Mouse (Mus musculus) stomach, embryonic 16.5 days (tissue): ENCODE measurements around the gene Crybg1. TPM values are rescaled to one million over a fixed set of nuclear protein-coding genes. Genes with fewer than 3 reads are reported as not detected.
A peak's percentile ranks its signal among the peaks of the same experiment; 100 is the strongest.

Experiments
- ATAC-seq: fragments of 200-750 bp; cut with Nextera tagmentation; 2 replicates; pipeline ENCODE4 v1.8.0; 2017; ENCODE audit warnings: moderate number of reproducible peaks, moderate TSS enrichment; ENCODE audit not compliant: insufficient read depth, low FRiP score
- H3K27ac ChIP-seq: fragments of 300-500 bp; sonication (generic); 2 replicates; pipeline ENCODE4 v1.5.1; 2014; ENCODE audit warnings: low read length
- H3K27me3 ChIP-seq: fragments of 300-500 bp; sonication (generic); 2 replicates; pipeline ENCODE4 v1.6.1; 2014; ENCODE audit warnings: low read length, control low read depth, mixed read lengths; ENCODE audit not compliant: control insufficient read depth, insufficient read depth
- H3K36me3 ChIP-seq: fragments of 300-500 bp; sonication (generic); 2 replicates; pipeline ENCODE4 v1.6.1; 2014; ENCODE audit warnings: low read length; ENCODE audit not compliant: control insufficient read depth, insufficient read depth
- H3K4me1 ChIP-seq: fragments of 300-500 bp; sonication (generic); 2 replicates; pipeline ENCODE4 v1.6.1; 2014; ENCODE audit warnings: low read length, control low read depth, mixed read lengths; ENCODE audit not compliant: control insufficient read depth, insufficient read depth
- H3K4me2 ChIP-seq: fragments of 300-500 bp; sonication (generic); 2 replicates; pipeline ENCODE4 v1.6.1; 2014; ENCODE audit warnings: low read depth, low read length, mixed read lengths
- H3K4me3 ChIP-seq: fragments of 300-500 bp; sonication (generic); replicated peaks from 2 replicates; pipeline ENCODE4 v1.5.1; 2014; ENCODE audit warnings: mild to moderate bottlenecking, low read length
- H3K9ac ChIP-seq: fragments of 300-500 bp; sonication (generic); 2 replicates; pipeline ENCODE4 v1.6.1; 2014; ENCODE audit warnings: low read length
- H3K9me3 ChIP-seq: fragments of 300-500 bp; sonication (generic); replicated peaks from 2 replicates; pipeline ENCODE4 v1.6.1; 2016; ENCODE audit warnings: low read length, control low read depth; ENCODE audit not compliant: control insufficient read depth
- WGBS: fragments of 180-500 bp; shearing (Covaris S2); extraction: QIAGEN DNeasy Blood & Tissue Kit; methylation state at CpG from one replicate; pipeline ENCODE4 v1.1.7; 2014; 5-methylcytosine and 5-hydroxymethylcytosine counted together
- polyA plus RNA-seq: library from polyadenylated mRNA; unstranded; fragments of >200 nt; fragmentation: Nextera tagmentation; extraction: Ambion mirVana; gene quantifications from 2 replicates; pipeline ENCODE4 v1.2.1, GENCODE M21; 2015

Gene Crybg1
- polyA plus RNA-seq, 1 experiment from 2014 or later: 2.9 TPM

DNA sequence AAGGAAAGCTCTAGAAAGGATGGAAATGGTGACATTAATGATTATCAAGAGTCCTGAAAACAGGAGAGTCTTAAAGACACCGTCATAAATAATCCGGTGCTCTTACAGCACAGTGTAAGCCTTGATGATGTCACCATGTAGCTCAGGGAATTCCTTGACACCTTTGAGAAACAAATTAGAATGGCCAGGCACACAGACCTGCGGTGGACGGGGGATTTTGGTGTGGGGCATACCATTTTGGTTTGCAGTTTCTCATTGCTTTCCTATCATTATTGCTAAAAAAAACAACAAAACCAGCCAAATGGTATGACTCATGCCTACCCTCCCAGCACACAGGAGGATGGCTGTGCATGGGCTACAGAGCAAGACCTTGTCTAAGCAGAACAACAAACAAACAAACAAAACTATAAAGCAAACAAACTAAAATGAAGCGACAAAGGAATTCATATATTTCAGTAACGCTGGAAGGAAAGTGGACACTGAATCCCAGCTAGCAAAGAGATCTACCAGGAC, 82.7 kb downstream of the Crybg1 start:
- H3K27me3 ChIP-seq: no peaks in the 10 kb centered on the region
- no peak overlapping the region for H3K4me3 ChIP-seq
- no peak overlapping the region for H3K9ac ChIP-seq
- WGBS: 81% methylated on average over 6 of the region's 6 CpGs
- no peaks in the 10 kb centered on the region for H3K36me3 ChIP-seq
- H3K9me3 ChIP-seq: no peaks in the 10 kb centered on the region
- H3K4me2 ChIP-seq: no peak overlapping the region
- no peak overlapping the region for H3K27ac ChIP-seq
- H3K4me1 ChIP-seq: no peaks in the 10 kb centered on the region
- no peak for ATAC-seq

DNA sequence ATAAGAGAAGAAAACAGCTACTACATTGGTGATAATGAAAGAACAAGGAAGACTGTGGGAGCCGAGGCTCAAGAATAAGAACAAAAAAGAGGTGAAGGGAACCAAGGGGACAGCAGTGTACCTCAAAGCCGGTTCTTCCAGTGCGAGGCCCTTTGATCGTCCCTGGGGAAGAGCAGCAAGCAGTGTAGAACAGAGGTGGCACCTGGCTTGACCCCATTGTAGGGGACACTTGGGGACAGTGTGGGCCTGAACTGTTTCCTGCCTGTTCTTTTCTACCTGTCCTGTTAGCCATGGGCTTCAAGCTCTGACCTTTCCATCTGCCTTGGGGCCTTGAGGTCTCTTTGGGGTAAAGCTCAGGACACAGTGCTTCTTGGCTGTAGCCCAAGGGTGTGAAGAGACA, 85.7 kb downstream of the Crybg1 start:
- H3K36me3 ChIP-seq: no peaks in the 10 kb centered on the region
- no peak for ATAC-seq
- no peaks in the 10 kb centered on the region for H3K9me3 ChIP-seq
- no peaks in the 10 kb centered on the region for H3K4me1 ChIP-seq
- H3K27me3 ChIP-seq: no peaks in the 10 kb centered on the region
- no peak overlapping the region for H3K4me2 ChIP-seq
- H3K4me3 ChIP-seq: no peak overlapping the region
- H3K9ac ChIP-seq: no peak overlapping the region
- WGBS: 81% methylated on average over 4 of the region's 4 CpGs
- no peak overlapping the region for H3K27ac ChIP-seq

DNA sequence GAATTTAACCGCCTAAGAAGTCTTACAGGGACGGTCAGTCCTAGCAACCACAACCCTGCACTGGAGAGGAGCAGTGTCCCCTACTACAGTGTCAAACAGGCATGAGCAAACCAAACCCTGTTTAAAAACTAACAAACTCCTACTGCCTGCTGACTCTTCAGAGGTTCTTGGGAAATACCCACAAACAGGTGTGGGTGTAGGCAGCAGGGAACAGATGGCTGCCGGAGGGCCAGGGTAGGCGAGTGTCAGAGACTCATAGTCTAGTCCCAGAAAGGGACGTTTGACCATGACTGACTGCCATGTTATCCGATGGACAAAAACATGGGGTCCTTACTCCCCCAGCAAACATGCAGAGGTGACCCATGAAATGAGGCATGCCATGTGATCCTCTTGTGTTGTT, 97.7 kb downstream of the Crybg1 start:
- WGBS: 83% methylated on average over 6 of the region's 6 CpGs
- no peak overlapping the region for H3K4me3 ChIP-seq
- H3K4me2 ChIP-seq: no peak overlapping the region
- no peak overlapping the region for H3K27ac ChIP-seq
- H3K27me3 ChIP-seq: no peaks in the 10 kb centered on the region
- no peak overlapping the region for H3K9ac ChIP-seq
- H3K36me3 ChIP-seq: no peaks in the 10 kb centered on the region
- ATAC-seq: no peak
- H3K4me1 ChIP-seq: no peaks in the 10 kb centered on the region
- H3K9me3 ChIP-seq: no peaks in the 10 kb centered on the region

DNA sequence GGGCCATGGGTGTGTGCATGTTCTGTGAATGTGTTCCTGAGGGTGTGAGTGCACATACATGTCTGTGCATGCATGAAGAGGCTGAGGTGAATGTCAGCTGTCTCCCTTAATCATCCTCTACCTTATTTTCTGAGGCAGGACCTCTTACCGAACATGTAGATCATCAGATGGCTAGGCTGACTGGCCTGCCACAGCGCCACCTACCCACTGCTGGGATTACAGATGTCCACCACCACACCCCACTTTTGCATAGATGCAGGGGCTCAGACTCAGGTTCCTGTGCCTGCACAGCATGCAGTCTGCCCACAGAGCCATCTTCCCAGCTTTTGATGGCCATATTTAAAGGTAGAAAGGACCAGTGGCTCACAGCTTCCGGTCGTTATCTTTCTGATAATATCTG, 103.9 kb downstream of the Crybg1 start:
- Histone ChIP-seq H3K9me3 (no peaks in the 10 kb centered on the region), H3K4me2 (no peak overlapping the region), H3K36me3 (no peaks in the 10 kb centered on the region), H3K4me1 (no peaks in the 10 kb centered on the region), H3K9ac (no peak overlapping the region), H3K27ac (no peak overlapping the region), H3K27me3 (no peaks in the 10 kb centered on the region), H3K4me3 (no peak overlapping the region)
- WGBS: 75% methylated on average over 4 of the region's 4 CpGs
- no peak for ATAC-seq

DNA sequence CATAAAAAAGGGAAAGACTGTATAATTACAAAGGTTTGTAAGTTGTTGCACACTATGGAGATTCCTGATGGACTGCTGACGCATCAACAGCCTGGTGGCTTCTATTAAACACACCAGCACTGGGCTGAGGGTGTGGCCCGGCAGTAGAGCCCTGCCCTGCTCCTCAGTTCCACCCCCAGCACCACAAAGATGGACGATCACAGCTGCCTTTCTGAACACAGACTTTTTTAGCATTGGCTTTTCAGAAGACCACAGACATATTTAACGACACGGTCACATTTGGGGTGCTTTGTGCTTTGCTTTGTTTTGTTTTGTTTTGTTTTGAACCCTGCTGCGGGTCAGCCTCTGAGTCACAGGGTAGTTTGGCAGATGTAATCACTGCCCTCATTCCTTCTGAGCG, 105.0 kb downstream of the Crybg1 start:
- Histone ChIP-seq H3K27ac (no peak overlapping the region), H3K4me3 (no peak overlapping the region), H3K36me3 (no peaks in the 10 kb centered on the region), H3K9ac (no peak overlapping the region), H3K27me3 (no peaks in the 10 kb centered on the region), H3K9me3 (no peaks in the 10 kb centered on the region), H3K4me2 (no peak overlapping the region), H3K4me1 (no peaks in the 10 kb centered on the region)
- WGBS: 61% methylated on average over 7 of the region's 7 CpGs
- no peak for ATAC-seq

DNA sequence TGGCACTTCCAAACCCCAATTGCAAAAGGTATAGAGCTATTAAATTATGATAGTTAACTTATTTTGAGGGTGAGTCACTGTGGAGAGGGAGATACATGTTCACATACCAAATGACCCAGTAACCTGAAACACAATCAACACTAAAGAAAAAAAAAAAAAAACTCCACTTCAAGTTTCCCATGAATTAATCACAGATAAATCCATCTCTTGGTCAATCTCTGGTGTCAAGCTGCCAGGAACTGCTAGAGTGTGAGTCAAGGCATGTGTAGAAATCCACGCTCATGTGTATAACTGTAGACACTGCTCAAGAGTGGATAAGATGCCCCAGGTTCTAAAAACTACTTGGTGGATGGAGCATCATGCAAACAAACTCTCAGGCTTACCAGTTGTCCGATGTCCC, 109.5 kb downstream of the Crybg1 start:
- Histone ChIP-seq H3K4me1 (no peaks in the 10 kb centered on the region), H3K4me3 (no peak overlapping the region), H3K36me3 (no peaks in the 10 kb centered on the region), H3K9me3 (no peaks in the 10 kb centered on the region), H3K9ac (no peak overlapping the region), H3K27ac (no peak overlapping the region), H3K27me3 (no peaks in the 10 kb centered on the region), H3K4me2 (no peak overlapping the region)
- no peak for ATAC-seq
- 88% methylated on average over 2 of the region's 2 CpGs for WGBS

DNA sequence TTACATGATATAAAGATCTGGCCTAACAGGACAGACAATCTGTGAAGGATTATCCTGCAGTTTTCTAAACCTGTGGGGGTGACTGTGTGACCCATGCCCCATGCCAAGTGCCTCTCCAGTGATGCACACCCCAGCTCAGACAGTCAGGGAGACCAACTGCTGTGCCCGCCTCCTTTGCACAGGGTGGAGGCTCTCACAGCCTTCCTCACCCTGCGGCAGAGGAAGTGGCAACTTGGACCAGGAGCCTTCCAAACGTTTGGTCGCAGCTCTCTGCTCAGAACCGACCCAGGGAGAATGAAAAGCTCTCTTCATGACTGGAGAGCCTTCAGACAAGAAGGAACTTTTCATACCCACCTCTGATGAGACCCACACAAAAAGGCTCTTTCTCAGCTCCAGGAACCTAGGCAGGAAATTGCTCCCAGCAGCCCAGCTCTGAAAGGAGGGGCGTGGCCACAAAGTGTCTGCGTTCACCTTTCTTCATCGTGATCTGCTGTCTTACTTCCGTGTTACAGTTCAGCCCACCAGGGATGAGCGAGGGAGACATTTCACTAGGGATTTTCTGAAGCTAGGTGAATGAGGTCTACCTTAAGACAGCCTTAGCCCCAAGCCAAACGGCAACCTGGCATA, 110.6 kb downstream of the Crybg1 start:
- 27% methylated on average over 11 of the region's 11 CpGs for WGBS
- H3K9me3 ChIP-seq: 0 out of 2 replicates have a peak, but pooled peaks cover 3% of the 10 kb centered on the region
- no peaks in the 10 kb centered on the region for H3K36me3 ChIP-seq
- peak overlapping the region; percentile 18 for H3K4me2 ChIP-seq
- 0 out of 2 replicates have a peak overlapping the region, but pooled peaks have one; percentile 7 for H3K4me3 ChIP-seq
- ATAC-seq: no peak
- H3K27me3 ChIP-seq: no peaks in the 10 kb centered on the region
- 0 out of 2 replicates have a peak overlapping the region, but pooled peaks have one; percentile 9 for H3K9ac ChIP-seq
- no peak overlapping the region for H3K27ac ChIP-seq
- H3K4me1 ChIP-seq: no peaks in the 10 kb centered on the region

DNA sequence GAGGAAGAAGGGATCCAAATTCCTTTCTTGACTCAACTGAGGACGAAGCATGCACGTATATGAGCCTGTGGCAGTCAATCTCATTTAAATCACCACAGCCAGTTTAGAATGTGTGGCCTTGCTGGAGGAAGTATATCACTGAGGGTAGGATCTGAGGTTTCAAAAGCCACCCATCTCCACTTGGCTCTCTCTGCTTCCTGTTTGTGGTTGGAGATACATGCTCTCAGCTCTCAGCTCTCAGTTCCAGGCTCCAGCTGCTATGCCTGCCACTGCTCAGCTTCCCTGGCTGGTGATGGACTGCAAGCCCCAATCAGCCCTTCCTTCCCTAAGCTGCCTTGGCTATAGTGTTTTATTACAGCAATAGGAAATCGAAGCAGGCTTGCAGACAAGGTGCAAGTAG, 119.1 kb downstream of the Crybg1 start:
- no peak for ATAC-seq

DNA sequence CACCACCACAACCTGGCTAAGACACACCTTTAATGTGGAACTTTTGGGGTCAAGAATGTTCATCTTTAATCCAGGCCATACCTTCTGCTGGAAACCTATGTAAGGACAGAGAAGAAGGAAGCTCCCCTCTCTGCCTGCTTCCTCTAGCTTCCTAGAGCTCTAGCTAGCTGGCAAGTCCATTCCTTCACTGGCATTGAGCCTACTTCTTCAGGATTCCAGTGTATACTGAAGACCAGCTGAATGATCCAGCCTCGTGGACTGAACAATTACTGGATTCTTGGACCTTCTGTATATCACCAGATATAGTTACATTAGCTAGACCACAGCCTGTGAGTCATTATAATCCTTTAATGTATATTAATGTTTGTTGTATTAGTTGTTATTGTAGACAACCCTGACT, 121.4 kb downstream of the Crybg1 start:
- Histone ChIP-seq H3K27ac (no peak overlapping the region), H3K9ac (no peak overlapping the region), H3K36me3 (no peaks in the 10 kb centered on the region), H3K4me3 (no peak overlapping the region), H3K4me1 (no peaks in the 10 kb centered on the region), H3K9me3 (no peaks in the 10 kb centered on the region), H3K27me3 (no peaks in the 10 kb centered on the region), H3K4me2 (no peak overlapping the region)
- ATAC-seq: no peak
- WGBS: 41% methylated on average over 1 of the region's 1 CpGs

More for the DNA sequence above, 119.1 kb downstream of the Crybg1 start:
- Histone ChIP-seq H3K9ac (no peak overlapping the region), H3K4me1 (no peaks in the 10 kb centered on the region), H3K36me3 (no peaks in the 10 kb centered on the region), H3K27me3 (no peaks in the 10 kb centered on the region), H3K27ac (no peak overlapping the region), H3K4me3 (no peak overlapping the region), H3K9me3 (0 out of 2 replicates have a peak, but pooled peaks cover 3% of the 10 kb centered on the region), H3K4me2 (no peak overlapping the region)
- 74% methylated on average over 3 of the region's 3 CpGs for WGBS
